Mouse (Mus musculus): ENCODE data around the gene Lysmd2. TPM values are rescaled to one million over a fixed set of nuclear protein-coding genes. Genes with fewer than 3 reads are reported as not detected.

The Lysmd2 gene
- total RNA-seq, 2 experiments from 2014 or later, result 58.2 to 67.7 TPM

Other genes starting within 250 kb of the Lysmd2 start
- 10 to 100 TPM; 28.4 TPM for gene Mapk6, start 215.7 kb upstream of the Lysmd2 start, total RNA-seq (2021)
- 10 to 100 TPM; 21.7 to 23.3 TPM for gene Leo1, start 184.2 kb upstream of the Lysmd2 start, total RNA-seq (2021)
- gene Tmod3, start 66.1 kb upstream of the Lysmd2 start, total RNA-seq (2021), result 10 to 100 TPM; 38.7 to 42.6 TPM
- gene Tmod2, start 14.4 kb upstream of the Lysmd2 start, total RNA-seq (2021), result 100 to 1,000 TPM; 363 to 370 TPM
- gene Scg3, start 58.3 kb downstream of the Lysmd2 start, total RNA-seq (2021), result 100 to 1,000 TPM; 306 to 314 TPM
- gene Bmp5, start 149.6 kb downstream of the Lysmd2 start, total RNA-seq (2021), result under 1 TPM; 0.79 to 0.96 TPM

Data from layer of hippocampus, postnatal 25 days (tissue).